Mouse (Mus musculus) left cerebral cortex, adult 18-20 months (tissue): ENCODE results near the gene Zfp991. TPM values are rescaled to one million over a fixed set of nuclear protein-coding genes. Genes with fewer than 3 reads are reported as not detected.

Experiments used
- total RNA-seq, 2 experiments: library from RNA; stranded (reverse); gene quantifications; 2 replicates each; pipeline ENCODE4 v1.2.3; 2021

The Zfp991 gene
- total RNA-seq, 2 experiments from 2014 or later = 7.6 to 8.3 TPM

Other genes starting within 250 kb of the Zfp991 start
- gene Gm21411, start 222.4 kb upstream of the Zfp991 start, total RNA-seq = not detected
- not detected for gene Zfp989, start 160.1 kb upstream of the Zfp991 start, total RNA-seq
- gene Rex2, start 110.2 kb upstream of the Zfp991 start, total RNA-seq = under 1 TPM in 1 of 2 experiments, not detected in 1; 0.09 TPM
- under 1 TPM; 0.21 to 0.33 TPM for gene Zfp988, start 173.6 kb downstream of the Zfp991 start, total RNA-seq
- not detected for gene Zfp978, start 229.3 kb downstream of the Zfp991 start, total RNA-seq